Mouse (Mus musculus) CD4-positive, CD25-positive, alpha-beta regulatory T cell, adult 9 weeks (primary cell): ENCODE measurements around the gene Gm20906. TPM values are rescaled to one million over a fixed set of nuclear protein-coding genes. Genes with fewer than 3 reads are reported as not detected.

Experiments
- polyA plus RNA-seq: library from polyadenylated mRNA; unstranded; fragments of 100-300 nt; shearing (Covaris generic); gene quantifications from one replicate; pipeline ENCODE4 v1.2.1, GENCODE M21; 2017

Gene Gm20906
- polyA plus RNA-seq, result not detected

DNA sequence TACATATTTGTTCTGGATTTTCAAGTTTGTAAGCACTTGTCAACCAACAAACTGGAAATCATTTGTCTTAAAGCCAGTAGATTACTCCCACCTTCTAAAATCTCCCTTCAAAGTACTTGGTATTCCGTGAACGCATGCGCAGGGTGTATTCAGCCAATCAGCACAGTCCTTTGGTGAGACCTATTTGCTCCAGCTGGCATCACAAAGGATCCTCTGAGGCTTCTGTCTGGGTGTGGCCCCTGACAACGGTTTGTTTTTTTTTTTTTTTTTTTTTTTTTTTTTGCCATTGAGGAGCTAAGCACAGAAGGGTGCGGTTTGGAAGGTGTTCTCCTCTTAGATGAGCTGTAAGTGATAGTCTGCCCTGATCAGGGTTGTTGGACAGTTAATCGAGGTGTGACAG lies at the start of gene Gm20906:
Gene Gm20906, plus strand, starts transcription at position 301 of the 400 bp plus-strand sequence.

